Mouse (Mus musculus): ENCODE data around the gene Dao. TPM values are rescaled to one million over a fixed set of nuclear protein-coding genes. Genes with fewer than 3 reads are reported as not detected.

Dao gene
- total and polyA plus RNA-seq, 3 experiments, result 1.4 to 3.6 (median 1.9) TPM

GRCm38 (mm10) chr5:113996458-113996857, 7.0 kb upstream of the Dao start:
- Histone ChIP-seq H3K9ac (ENCODE audit: insufficient read depth, low read depth) (no peak overlapping the region), H3K4me2 (ENCODE audit: insufficient read depth, low read depth, poor library complexity, severe bottlenecking) (no peak overlapping the region), H3K27ac (ENCODE audit: insufficient read depth, low read depth) (no peak overlapping the region), H3K79me2 (replicated peaks; ENCODE audit: control insufficient read depth, extremely low read depth, insufficient read depth, poor library complexity, severe bottlenecking) (peaks cover 5% of the 10 kb centered on the region), H3K4me1 (ENCODE audit: control insufficient read depth in 1 of 2, insufficient read depth in 2 of 2) (peaks cover 9 to 31% of the 10 kb centered on the region in 2 experiments), H3K36me3 (replicated peaks in 1 of 2; ENCODE audit: control insufficient read depth in 1 of 2, insufficient read depth in 1 of 2, low read length in 1 of 2) (peaks cover 0 to 2% of the 10 kb centered on the region in 2 experiments), H3K27me3 (replicated peaks) (no peaks in the 10 kb centered on the region), H3K4me3 (replicated peaks in 1 of 3; ENCODE audit: low read depth in 2 of 3, low read length in 2 of 3, poor library complexity in 1 of 3) (no peak overlapping the region), H3K9me3 (replicated peaks; ENCODE audit: low read length) (peaks cover 6% of the 10 kb centered on the region)
- in situ Hi-C loops (cut with MboI; ENCODE audit: low pct_ligation_motif_present, low pct_unique_long_range_greater_than_20kb, low sequenced_read_pairs), result no loop called here
- DNase-seq (ENCODE audit: extremely low read depth), result no peak
- dilution Hi-C loops (cut with MboI; ENCODE audit: extremely low pct_ligation_motif_present, extremely low pct_unique_long_range_greater_than_20kb, low sequenced_read_pairs), result no loop called here
- TF ChIP-seq ZC3H11A (IDR thresholded peaks at IDR 0.05; ENCODE audit: low read depth, low read length) (no peak), E2F4 (IDR thresholded peaks at IDR 0.05; ENCODE audit: insufficient replicate concordance, low read depth, low read length) (no peak), HCFC1 (IDR thresholded peaks at IDR 0.05; ENCODE audit: low read depth, low read length) (no peak), USF1 (IDR thresholded peaks at IDR 0.05; ENCODE audit: low read depth, low read length) (no peak), POLR2A (IDR thresholded peaks at IDR 0.05; ENCODE audit: low read depth, low read length) (no peak), TBP (conservative IDR thresholded peaks at IDR 0.05; ENCODE audit: low read depth, low read length) (no peak), ETS1 (conservative IDR thresholded peaks at IDR 0.05; ENCODE audit: low read depth, low read length) (no peak), SMC3 (IDR thresholded peaks at IDR 0.05; ENCODE audit: low read depth, low read length) (no peak), MAX (IDR thresholded peaks at IDR 0.05; ENCODE audit: low read length) (no peak), MAZ (IDR thresholded peaks at IDR 0.05; ENCODE audit: low read depth, low read length) (no peak), POLR2AphosphoS2 (IDR thresholded peaks at IDR 0.05; ENCODE audit: low read depth, low read length) (no peak), RCOR1 (conservative IDR thresholded peaks at IDR 0.05; ENCODE audit: low read depth, low read length) (no peak), CHD2 (IDR thresholded peaks at IDR 0.05; ENCODE audit: low read length) (no peak), EP300 (IDR thresholded peaks at IDR 0.05; ENCODE audit: low read length) (no peak), PAX5 (IDR thresholded peaks at IDR 0.05; ENCODE audit: low read length) (no peak), TCF12 (IDR thresholded peaks at IDR 0.05; ENCODE audit: low read depth, low read length) (no peak), ZNF384 (IDR thresholded peaks at IDR 0.05; ENCODE audit: low read depth, low read length) (no peak), SIN3A (IDR thresholded peaks at IDR 0.05; ENCODE audit: low read length) (no peak), KAT2A (IDR thresholded peaks at IDR 0.05; ENCODE audit: insufficient replicate concordance, low read length) (no peak), NELFE (IDR thresholded peaks at IDR 0.05; ENCODE audit: low read depth, low read length) (no peak)

- no peaks in the 10 kb centered on the region for H3K79me2 ChIP-seq (replicated peaks; ENCODE audit: control insufficient read depth, extremely low read depth, insufficient read depth, poor library complexity, severe bottlenecking)
- H3K27me3 ChIP-seq (replicated peaks), result no peaks in the 10 kb centered on the region
- no peak overlapping the region for H3K9ac ChIP-seq (ENCODE audit: insufficient read depth, low read depth)
- H3K27ac ChIP-seq (ENCODE audit: insufficient read depth, low read depth), result no peak overlapping the region
- no peaks in the 10 kb centered on the region for H3K36me3 ChIP-seq (replicated peaks in 1 of 2; ENCODE audit: control insufficient read depth in 1 of 2, insufficient read depth in 1 of 2, low read length in 1 of 2)
- peak; percentile 86 for DNase-seq (ENCODE audit: extremely low read depth)
- in situ Hi-C loops (cut with MboI; ENCODE audit: low pct_ligation_motif_present, low pct_unique_long_range_greater_than_20kb, low sequenced_read_pairs) (no loop called here), dilution Hi-C loops (cut with MboI; ENCODE audit: extremely low pct_ligation_motif_present, extremely low pct_unique_long_range_greater_than_20kb, low sequenced_read_pairs) (no loop called here)
- H3K9me3 ChIP-seq (replicated peaks; ENCODE audit: low read length), result peaks cover 6% of the 10 kb centered on the region
- H3K4me1 ChIP-seq (ENCODE audit: control insufficient read depth in 1 of 2, insufficient read depth in 2 of 2), result peaks cover 7 to 27% of the 10 kb centered on the region in 2 experiments
- H3K4me3 ChIP-seq (replicated peaks in 1 of 3; ENCODE audit: low read depth in 2 of 3, low read length in 2 of 3, poor library complexity in 1 of 3), result no peak overlapping the region
- TF ChIP-seq ZMIZ1 (IDR thresholded peaks at IDR 0.05; ENCODE audit: low read depth, low read length) (no peak), POLR2A (IDR thresholded peaks at IDR 0.05; ENCODE audit: low read depth, low read length) (peak; percentile 42), IRF4 (IDR thresholded peaks at IDR 0.05; ENCODE audit: low read depth, low read length) (peak; percentile 17; the same call in 1 of the 2 replicates), MXI1 (IDR thresholded peaks at IDR 0.05; ENCODE audit: low read depth, low read length) (0 out of 2 replicates have a peak, but pooled peaks have one; percentile 6), ELF1 (IDR thresholded peaks at IDR 0.05; ENCODE audit: low read depth, low read length) (peak; percentile 87), POLR2AphosphoS2 (IDR thresholded peaks at IDR 0.05; ENCODE audit: low read depth, low read length) (no peak)
- H3K4me2 ChIP-seq (ENCODE audit: insufficient read depth, low read depth, poor library complexity, severe bottlenecking), result no peak overlapping the region
These were observed 4.1 kb upstream of the Dao start for GRCm38 (mm10) chr5:113999382-113999781.

Data from CH12.LX (cell line).